Mouse (Mus musculus): ENCODE measurements around the gene Mgll. TPM values are rescaled to one million over a fixed set of nuclear protein-coding genes. Genes with fewer than 3 reads are reported as not detected.

Gene Mgll
- polyA plus RNA-seq, 1 experiment from 2014 or later = 51.3 TPM

GRCm38 (mm10) chr6:88736741-88737508 is 12.7 kb downstream of the Mgll start:
- Histone ChIP-seq H3K9ac (no peak overlapping the region), H3K36me3 (replicated peaks; ENCODE audit: control insufficient read depth, insufficient read depth) (no peaks in the 10 kb centered on the region), H3K27me3 (ENCODE audit: control insufficient read depth, insufficient read depth, low read length) (no peaks in the 10 kb centered on the region), H3K4me1 (replicated peaks; ENCODE audit: control insufficient read depth, insufficient read depth, low read length) (peaks cover 9% of the 10 kb centered on the region; the same call in 1 of the 2 replicates), H3K4me2 (replicated peaks) (no peak overlapping the region), H3K4me3 (replicated peaks; ENCODE audit: low read length) (no peak overlapping the region), H3K9me3 (ENCODE audit: control insufficient read depth, low read length) (no peaks in the 10 kb centered on the region), H3K27ac (no peak overlapping the region)
- DNase-seq (ENCODE audit: low spot score) (no peak), ATAC-seq (ENCODE audit: low FRiP score) (no peak)
- 78% methylated on average over 16 of the region's 16 CpGs for WGBS

GRCm38 (mm10) chr6:88737509-88737888 is 13.3 kb downstream of the Mgll start:
- DNase-seq (ENCODE audit: low spot score) = no peak
- whole genome bisulfite sequencing = 77% methylated on average over 6 of the region's 6 CpGs
- no peak overlapping the region for H3K4me3 ChIP-seq (replicated peaks; ENCODE audit: low read length)
- H3K27ac ChIP-seq = no peak overlapping the region
- no peaks in the 10 kb centered on the region for H3K36me3 ChIP-seq (replicated peaks; ENCODE audit: control insufficient read depth, insufficient read depth)
- H3K4me1 ChIP-seq (replicated peaks; ENCODE audit: control insufficient read depth, insufficient read depth, low read length) = 0 out of 2 replicates have a peak, but pooled peaks cover 9% of the 10 kb centered on the region
- no peaks in the 10 kb centered on the region for H3K27me3 ChIP-seq (ENCODE audit: control insufficient read depth, insufficient read depth, low read length)
- H3K9me3 ChIP-seq (ENCODE audit: control insufficient read depth, low read length) = no peaks in the 10 kb centered on the region
- no peak for ATAC-seq (ENCODE audit: low FRiP score)
- H3K9ac ChIP-seq = no peak overlapping the region
- no peak overlapping the region for H3K4me2 ChIP-seq (replicated peaks)

- DNase-seq (ENCODE audit: low spot score) (no peak), ATAC-seq (ENCODE audit: low FRiP score) (no peak)
- 92% methylated on average over 3 of the region's 3 CpGs for WGBS
- H3K9ac ChIP-seq = no peak overlapping the region
- H3K9me3 ChIP-seq (ENCODE audit: control insufficient read depth, low read length) = no peaks in the 10 kb centered on the region
- no peaks in the 10 kb centered on the region for H3K27me3 ChIP-seq (ENCODE audit: control insufficient read depth, insufficient read depth, low read length)
- H3K4me1 ChIP-seq (replicated peaks; ENCODE audit: control insufficient read depth, insufficient read depth, low read length) = peaks cover 17% of the 10 kb centered on the region; the same call in 1 of the 2 replicates
- no peaks in the 10 kb centered on the region for H3K36me3 ChIP-seq (replicated peaks; ENCODE audit: control insufficient read depth, insufficient read depth)
- H3K4me3 ChIP-seq (replicated peaks; ENCODE audit: low read length) = no peak overlapping the region
- H3K27ac ChIP-seq = no peak overlapping the region
- no peak overlapping the region for H3K4me2 ChIP-seq (replicated peaks)
These were observed 16.8 kb downstream of the Mgll start for GRCm38 (mm10) chr6:88741041-88741440.

GRCm38 (mm10) chr6:88741791-88742190 is 17.6 kb downstream of the Mgll start:
- Histone ChIP-seq H3K4me2 (replicated peaks) (no peak overlapping the region), H3K4me3 (replicated peaks; ENCODE audit: low read length) (no peak overlapping the region), H3K4me1 (replicated peaks; ENCODE audit: control insufficient read depth, insufficient read depth, low read length) (peaks cover 13% of the 10 kb centered on the region; the same call in 1 of the 2 replicates), H3K27me3 (ENCODE audit: control insufficient read depth, insufficient read depth, low read length) (no peaks in the 10 kb centered on the region), H3K9me3 (ENCODE audit: control insufficient read depth, low read length) (no peaks in the 10 kb centered on the region), H3K27ac (no peak overlapping the region), H3K36me3 (replicated peaks; ENCODE audit: control insufficient read depth, insufficient read depth) (no peaks in the 10 kb centered on the region), H3K9ac (no peak overlapping the region)
- ATAC-seq (ENCODE audit: low FRiP score) (no peak), DNase-seq (ENCODE audit: low spot score) (no peak)
- WGBS = 74% methylated on average over 3 of the region's 3 CpGs

- no peak overlapping the region for H3K27ac ChIP-seq
- no peaks in the 10 kb centered on the region for H3K27me3 ChIP-seq (ENCODE audit: control insufficient read depth, insufficient read depth, low read length)
- 84% methylated on average over 9 of the region's 9 CpGs for WGBS
These were observed 18.2 kb downstream of the Mgll start for GRCm38 (mm10) chr6:88742286-88743011.

GRCm38 (mm10) chr6:88743601-88744291 is 19.5 kb downstream of the Mgll start:
- ATAC-seq (ENCODE audit: low FRiP score) = peak; percentile 47; the same call in 1 of the 2 replicates
- Histone ChIP-seq H3K4me3 (replicated peaks; ENCODE audit: low read length) (no peak overlapping the region), H3K27ac (peak overlapping the region; percentile 27), H3K9me3 (ENCODE audit: control insufficient read depth, low read length) (no peaks in the 10 kb centered on the region), H3K4me1 (replicated peaks; ENCODE audit: control insufficient read depth, insufficient read depth, low read length) (peaks cover 11% of the 10 kb centered on the region; the same call in 1 of the 2 replicates), H3K9ac (no peak overlapping the region), H3K36me3 (replicated peaks; ENCODE audit: control insufficient read depth, insufficient read depth) (no peaks in the 10 kb centered on the region), H3K4me2 (replicated peaks) (no peak overlapping the region), H3K27me3 (ENCODE audit: control insufficient read depth, insufficient read depth, low read length) (no peaks in the 10 kb centered on the region)
- no peak for DNase-seq (ENCODE audit: low spot score)
- WGBS = 43% methylated on average over 14 of the region's 14 CpGs

More at GRCm38 (mm10) chr6:88742286-88743011, 18.2 kb downstream of the Mgll start:
- Histone ChIP-seq H3K4me2 (replicated peaks) (no peak overlapping the region), H3K4me3 (replicated peaks; ENCODE audit: low read length) (no peak overlapping the region), H3K4me1 (replicated peaks; ENCODE audit: control insufficient read depth, insufficient read depth, low read length) (peaks cover 11% of the 10 kb centered on the region; the same call in 1 of the 2 replicates), H3K9ac (no peak overlapping the region), H3K36me3 (replicated peaks; ENCODE audit: control insufficient read depth, insufficient read depth) (no peaks in the 10 kb centered on the region), H3K9me3 (ENCODE audit: control insufficient read depth, low read length) (no peaks in the 10 kb centered on the region)
- DNase-seq (ENCODE audit: low spot score) (no peak), ATAC-seq (ENCODE audit: low FRiP score) (no peak)

- no peaks in the 10 kb centered on the region for H3K36me3 ChIP-seq (replicated peaks; ENCODE audit: control insufficient read depth, insufficient read depth)
- H3K4me1 ChIP-seq (replicated peaks; ENCODE audit: control insufficient read depth, insufficient read depth, low read length) = peaks cover 11% of the 10 kb centered on the region; the same call in 1 of the 2 replicates
- H3K4me3 ChIP-seq (replicated peaks; ENCODE audit: low read length) = no peak overlapping the region
- H3K9ac ChIP-seq = no peak overlapping the region
- H3K27me3 ChIP-seq (ENCODE audit: control insufficient read depth, insufficient read depth, low read length) = no peaks in the 10 kb centered on the region
- no peak overlapping the region for H3K4me2 ChIP-seq (replicated peaks)
- no peak for ATAC-seq (ENCODE audit: low FRiP score)
- WGBS = 93% methylated on average over 10 of the region's 10 CpGs
- no peak overlapping the region for H3K27ac ChIP-seq
- H3K9me3 ChIP-seq (ENCODE audit: control insufficient read depth, low read length) = no peaks in the 10 kb centered on the region
- no peak for DNase-seq (ENCODE audit: low spot score)
These were observed 20.8 kb downstream of the Mgll start for GRCm38 (mm10) chr6:88745027-88745426.

GRCm38 (mm10) chr6:88746271-88746670 is 22.1 kb downstream of the Mgll start:
- no peak overlapping the region for H3K27ac ChIP-seq
- no peaks in the 10 kb centered on the region for H3K9me3 ChIP-seq (ENCODE audit: control insufficient read depth, low read length)
- H3K4me2 ChIP-seq (replicated peaks) = no peak overlapping the region
- H3K4me3 ChIP-seq (replicated peaks; ENCODE audit: low read length) = no peak overlapping the region
- H3K4me1 ChIP-seq (replicated peaks; ENCODE audit: control insufficient read depth, insufficient read depth, low read length) = peaks cover 11% of the 10 kb centered on the region; the same call in 1 of the 2 replicates
- DNase-seq (ENCODE audit: low spot score) = no peak
- H3K27me3 ChIP-seq (ENCODE audit: control insufficient read depth, insufficient read depth, low read length) = no peaks in the 10 kb centered on the region
- 87% methylated on average over 8 of the region's 8 CpGs for WGBS
- H3K9ac ChIP-seq = no peak overlapping the region
- ATAC-seq (ENCODE audit: low FRiP score) = no peak
- H3K36me3 ChIP-seq (replicated peaks; ENCODE audit: control insufficient read depth, insufficient read depth) = no peaks in the 10 kb centered on the region
